Mouse (Mus musculus) forebrain, embryonic 16.5 days (tissue): ENCODE results near the gene Tcf19. TPM values are rescaled to one million over a fixed set of nuclear protein-coding genes. Genes with fewer than 3 reads are reported as not detected.
"Not testable (repeated sequence)": the region's sequence is repeated elsewhere in the genome, so short reads cannot be mapped to it uniquely, and the experiment has no call there.

Source experiments
- ATAC-seq: fragments of 200-750 bp; cut with Nextera tagmentation; 2 replicates; pipeline ENCODE4 v1.8.0; 2017; ENCODE audit warnings: mild to moderate bottlenecking, moderate library complexity
- H3K27ac ChIP-seq: fragments of 300-500 bp; sonication (generic); 2 replicates; pipeline ENCODE4 v1.5.1; 2014; ENCODE audit warnings: low read length, control low read depth
- H3K27me3 ChIP-seq: fragments of 300-500 bp; sonication (generic); replicated peaks from 2 replicates; pipeline ENCODE4 v1.6.1; 2014; ENCODE audit warnings: low read length; ENCODE audit not compliant: control insufficient read depth, insufficient read depth
- H3K36me3 ChIP-seq: fragments of 300-500 bp; sonication (generic); 2 replicates; pipeline ENCODE4 v1.6.1; 2014; ENCODE audit not compliant: control insufficient read depth, insufficient read depth
- H3K4me1 ChIP-seq: fragments of 300-500 bp; sonication (generic); replicated peaks from 2 replicates; pipeline ENCODE4 v1.6.1; 2014; ENCODE audit warnings: low read length; ENCODE audit not compliant: control insufficient read depth, insufficient read depth
- H3K4me2 ChIP-seq: fragments of 300-500 bp; sonication (generic); 2 replicates; pipeline ENCODE4 v1.6.1; 2014; ENCODE audit warnings: mild to moderate bottlenecking, low read length, control low read depth
- H3K4me3 ChIP-seq: fragments of 300-500 bp; sonication (generic); replicated peaks from 2 replicates; pipeline ENCODE4 v1.5.1; 2014; ENCODE audit warnings: mild to moderate bottlenecking, low read length, control low read depth
- H3K9ac ChIP-seq: fragments of 300-500 bp; sonication (generic); replicated peaks from 2 replicates; pipeline ENCODE4 v1.6.1; 2014; ENCODE audit warnings: low read depth, low read length, control low read depth
- H3K9me3 ChIP-seq: fragments of 300-500 bp; sonication (generic); 2 replicates; pipeline ENCODE4 v1.6.1; 2016; ENCODE audit warnings: low read length; ENCODE audit not compliant: control insufficient read depth
- WGBS: fragments of 180-500 bp; shearing (Covaris S2); extraction: QIAGEN DNeasy Blood & Tissue Kit; methylation state at CpG from one replicate; pipeline ENCODE4 v1.1.7; 2014; 5-methylcytosine and 5-hydroxymethylcytosine counted together
- polyA plus RNA-seq: library from polyadenylated mRNA; unstranded; fragments of >200 nt; fragmentation: Nextera tagmentation; extraction: Ambion mirVana; gene quantifications from 2 replicates; pipeline ENCODE4 v1.2.1, GENCODE M21; 2015

The Tcf19 gene
- polyA plus RNA-seq, 1 experiment from 2014 or later: 31.8 TPM

DNA sequence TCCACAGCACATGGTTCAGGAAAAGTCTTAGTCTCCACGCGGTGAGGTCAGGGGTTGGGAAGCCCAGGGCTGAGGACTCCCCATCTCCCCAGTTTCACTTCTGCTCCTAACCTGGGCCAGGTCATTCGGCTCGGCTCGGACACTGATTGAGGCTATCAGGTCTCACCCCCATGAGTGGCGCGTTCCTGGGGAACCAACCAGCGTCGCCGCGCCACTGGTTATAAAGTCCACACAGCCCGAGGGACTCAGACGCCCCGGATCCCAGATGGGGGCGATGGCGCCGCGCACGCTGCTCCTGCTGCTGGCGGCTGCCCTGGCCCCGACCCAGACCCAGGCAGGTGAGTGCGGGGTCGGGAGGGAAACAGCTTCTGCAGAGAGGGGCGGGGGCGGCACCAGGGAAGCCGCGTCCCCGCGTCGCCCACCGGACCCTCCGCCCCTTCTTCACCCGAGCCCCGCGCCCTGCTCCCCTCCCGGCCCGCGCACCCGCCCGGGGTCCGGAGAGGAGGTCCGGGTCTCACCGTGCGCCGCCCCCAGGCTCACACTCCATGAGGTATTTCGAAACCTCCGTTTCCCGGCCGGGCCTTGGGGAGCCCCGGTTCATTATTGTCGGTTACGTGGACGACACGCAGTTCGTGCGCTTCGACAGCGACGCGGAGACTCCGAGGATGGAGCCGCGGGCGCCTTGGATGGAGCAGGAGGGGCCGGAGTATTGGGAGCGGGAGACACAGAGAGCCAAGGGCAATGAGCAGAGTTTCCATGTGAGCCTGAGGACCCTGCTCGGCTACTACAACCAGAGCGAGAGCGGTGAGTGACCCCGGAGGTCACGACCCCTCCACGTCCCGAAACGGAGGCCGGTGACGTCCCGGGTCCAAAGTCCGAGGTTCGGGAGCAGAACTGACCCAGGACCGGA is 46.5 kb downstream of the Tcf19 start, which contains the start of gene H2-Q10:
TSS of gene H2-Q10 (plus strand) at position 248 of the 910 bp plus-strand sequence.
- peak within 1 kb of the TSS; percentile 60 for H3K4me2 ChIP-seq
- H3K36me3 ChIP-seq: no peaks in the 10 kb centered on the region
- WGBS: 1% methylated on average over 76 of the region's 80 CpGs
- peak within 1 kb of the TSS; percentile 41 for H3K4me3 ChIP-seq
- H3K4me1 ChIP-seq: peaks cover 10% of the 10 kb centered on the region
- ATAC-seq: no peak
- no peak within 1 kb of the TSS; the same call in 1 of the 2 replicates for H3K9ac ChIP-seq
- no peaks in the 10 kb centered on the region for H3K9me3 ChIP-seq
- H3K27me3 ChIP-seq: peaks cover 19% of the 10 kb centered on the region
- H3K27ac ChIP-seq: no peak within 1 kb of the TSS

DNA sequence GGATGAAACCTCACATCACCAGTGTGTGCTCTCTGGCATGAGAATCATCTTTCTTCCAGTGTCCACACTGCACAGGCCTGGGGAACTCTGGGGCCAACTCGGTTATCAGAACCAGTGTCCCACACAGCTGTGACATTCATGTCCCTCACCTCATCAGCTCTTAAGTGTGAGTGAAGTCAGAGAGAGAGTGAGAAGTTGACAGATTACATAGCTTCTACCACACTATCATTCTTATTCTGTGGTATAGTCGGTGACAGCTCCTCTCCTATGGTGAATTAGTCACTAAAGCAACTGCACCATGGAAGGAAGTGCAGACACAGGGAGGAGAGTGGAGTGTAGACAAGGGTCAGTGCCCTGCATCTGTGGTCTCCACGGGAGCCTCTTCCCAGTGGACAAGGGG is 47.7 kb downstream of the Tcf19 start:
- H3K9ac ChIP-seq, H3K4me2 ChIP-seq, ATAC-seq, H3K4me3 ChIP-seq, H3K36me3 ChIP-seq, H3K4me1 ChIP-seq, H3K9me3 ChIP-seq, H3K27ac ChIP-seq: not testable (repeated sequence)
- WGBS: 65% methylated on average over 3 of the region's 3 CpGs
- H3K27me3 ChIP-seq: peaks cover 19% of the 10 kb centered on the region

DNA sequence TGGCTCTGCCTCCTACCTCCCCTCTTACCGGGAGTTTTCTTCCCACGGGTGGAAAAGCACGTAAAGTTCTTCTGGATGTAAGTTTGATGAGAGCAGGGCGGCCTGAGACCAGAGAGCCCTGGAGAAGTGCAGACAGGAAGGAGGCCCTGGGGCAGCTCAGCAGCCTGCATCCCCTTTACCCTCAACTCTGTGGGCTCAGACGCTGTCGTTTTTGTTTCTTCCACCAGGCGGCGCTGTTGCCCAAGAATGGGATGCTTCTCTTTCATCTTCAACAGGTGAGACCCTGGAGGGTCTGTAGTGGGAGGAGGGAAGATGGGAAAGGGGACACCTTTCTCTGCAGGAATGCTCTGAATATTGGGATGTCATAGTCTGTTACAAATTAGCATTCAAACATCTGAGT is 51.0 kb downstream of the Tcf19 start:
- not testable (repeated sequence) for H3K4me1 ChIP-seq, H3K9ac ChIP-seq
- peaks cover 16% of the 10 kb centered on the region for H3K27me3 ChIP-seq

More for the DNA sequence above, 51.0 kb downstream of the Tcf19 start:
- H3K4me3 ChIP-seq, H3K27ac ChIP-seq, ATAC-seq, H3K36me3 ChIP-seq, H3K4me2 ChIP-seq, H3K9me3 ChIP-seq: not testable (repeated sequence)
- WGBS: 5% methylated on average over 8 of the region's 8 CpGs

Other genes starting within 250 kb of the Tcf19 start
- gene H2-Q1, start 196.4 kb downstream of the Tcf19 start, polyA plus RNA-seq: 0.43 and 0.47 TPM in 2 replicates
- 1.4 and 3.3 TPM in 2 replicates for gene H2-Q2, start 174.6 kb downstream of the Tcf19 start, polyA plus RNA-seq
- 0.65 TPM in 2 replicates for gene H2-Q4, start 137.2 kb downstream of the Tcf19 start, polyA plus RNA-seq
- gene H2-Q6, start 92.0 kb downstream of the Tcf19 start, polyA plus RNA-seq: 0.36 and 0.60 TPM in 2 replicates
- 0.99 and 3.1 TPM in 2 replicates for gene H2-Q7, start 77.7 kb downstream of the Tcf19 start, polyA plus RNA-seq
- 0.14 TPM in 1 of 2 replicates, not detected in the other for gene H2-Q10, start 46.7 kb downstream of the Tcf19 start, polyA plus RNA-seq
- gene Pou5f1, start 10.8 kb downstream of the Tcf19 start, polyA plus RNA-seq: not detected in 2 replicates
- 8.8 and 9.0 TPM in 2 replicates for gene Cchcr1, start 276 bp upstream of the Tcf19 start, polyA plus RNA-seq
- gene Psors1c2, start 16.4 kb upstream of the Tcf19 start, polyA plus RNA-seq: 1.4 and 1.7 TPM in 2 replicates
- gene Cdsn, start 35.3 kb upstream of the Tcf19 start, polyA plus RNA-seq: not detected in 2 replicates
- gene 2300002M23Rik, start 50.6 kb upstream of the Tcf19 start, polyA plus RNA-seq: not detected in 2 replicates
- not detected in 2 replicates for gene Sfta2, start 84.7 kb upstream of the Tcf19 start, polyA plus RNA-seq
- gene Gm9573, start 109.8 kb upstream of the Tcf19 start, polyA plus RNA-seq: not detected in 2 replicates
- gene Mucl3, start 126.9 kb upstream of the Tcf19 start, polyA plus RNA-seq: 0.08 TPM in 1 of 2 replicates, not detected in the other
- 19.0 and 19.8 TPM in 2 replicates for gene Vars2, start 150.8 kb upstream of the Tcf19 start, polyA plus RNA-seq
- gene Gtf2h4, start 156.9 kb upstream of the Tcf19 start, polyA plus RNA-seq: 34.6 and 35.3 TPM in 2 replicates
- gene Ddr1, start 187.8 kb upstream of the Tcf19 start, polyA plus RNA-seq: 113 and 116 TPM in 2 replicates